Mouse (Mus musculus) small intestine, adult 2 months (tissue): ENCODE measurements around the gene Ralgapa2.

Experiments
- CTCF ChIP-seq: fragments of 200-500 bp; IDR thresholded peaks from 2 replicates; pipeline ENCODE4 v1.5.1; 2012; ENCODE audit warnings: low read depth, mild to moderate bottlenecking, control low read depth, inconsistent platforms, low read length, moderate library complexity, mixed read lengths; ENCODE audit not compliant: insufficient replicate concordance, insufficient read length; ENCODE audit errors: extremely low read depth
- POLR2A ChIP-seq: fragments of 200-500 bp; IDR thresholded peaks from 2 replicates; pipeline ENCODE4 v1.6.1; 2012; ENCODE audit warnings: low read depth, mild to moderate bottlenecking, control low read depth, inconsistent platforms, low read length, moderate library complexity

DNA sequence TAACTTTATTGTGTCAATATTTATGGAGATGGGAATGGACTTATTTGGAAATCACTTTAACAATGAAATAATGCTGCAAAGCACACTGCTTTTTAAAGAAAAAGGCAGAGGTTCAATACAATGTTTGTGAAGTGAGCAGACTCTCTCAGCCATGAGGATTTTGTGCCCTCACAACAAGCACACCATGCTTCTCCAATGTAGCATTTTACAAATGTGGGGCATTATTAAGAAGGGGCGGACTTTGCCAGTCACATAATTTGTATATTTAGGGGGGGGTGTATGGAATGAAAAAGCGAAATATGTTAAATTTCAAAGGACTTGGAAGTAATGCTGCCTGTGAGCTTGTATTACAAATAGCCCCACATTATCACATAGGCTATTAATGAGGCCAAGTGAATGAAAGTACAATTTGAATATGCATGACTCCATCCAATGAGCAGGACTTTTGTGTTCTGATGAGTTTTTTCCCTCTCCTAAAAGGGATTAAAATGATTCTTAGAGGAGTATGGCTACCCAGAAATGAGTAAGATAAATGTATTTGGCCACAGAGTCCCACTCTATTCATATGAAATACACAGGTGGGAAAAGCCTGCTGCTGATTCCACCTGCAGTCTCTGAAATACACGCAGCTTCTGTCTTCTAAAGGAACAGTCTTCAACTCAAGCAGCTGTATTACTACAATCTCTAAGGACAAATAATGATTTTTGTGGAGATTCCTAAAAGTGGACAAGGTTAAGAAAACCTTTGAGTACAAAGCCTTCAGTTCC, 187.8 kb downstream of the Ralgapa2 start:
- TF ChIP-seq POLR2A (no peak), CTCF (no peak)
